Mouse (Mus musculus) limb, embryonic 13.5 days (tissue): ENCODE data around the gene Uqcr10. TPM values are rescaled to one million over a fixed set of nuclear protein-coding genes. Genes with fewer than 3 reads are reported as not detected.
"Not testable (repeated sequence)": the region's sequence is repeated elsewhere in the genome, so short reads cannot be mapped to it uniquely, and the experiment has no call there.

Source experiments
- ATAC-seq: fragments of 200-750 bp; cut with Nextera tagmentation; 2 replicates; pipeline ENCODE4 v1.8.0; 2017; ENCODE audit warnings: low read depth, moderate number of reproducible peaks, moderate TSS enrichment; ENCODE audit not compliant: low FRiP score
- H3K27ac ChIP-seq: fragments of 300-500 bp; sonication (generic); 2 replicates; pipeline ENCODE4 v1.5.1; 2015; ENCODE audit warnings: inconsistent platforms, mild to moderate bottlenecking, moderate library complexity
- H3K27me3 ChIP-seq: fragments of 300-500 bp; sonication (generic); 2 replicates; pipeline ENCODE4 v1.6.1; 2015; ENCODE audit warnings: mild to moderate bottlenecking, inconsistent platforms
- H3K36me3 ChIP-seq: fragments of 300-500 bp; sonication (generic); 2 replicates; pipeline ENCODE4 v1.6.1; 2015; ENCODE audit warnings: inconsistent platforms, mild to moderate bottlenecking, moderate library complexity
- H3K4me1 ChIP-seq: fragments of 300-500 bp; sonication (generic); 2 replicates; pipeline ENCODE4 v1.6.1; 2015; ENCODE audit warnings: inconsistent platforms
- H3K4me2 ChIP-seq: fragments of 300-500 bp; sonication (generic); replicated peaks from 2 replicates; pipeline ENCODE4 v1.6.1; 2015; ENCODE audit warnings: inconsistent platforms, mild to moderate bottlenecking, moderate library complexity
- H3K4me3 ChIP-seq: fragments of 300-500 bp; sonication (generic); 2 replicates; pipeline ENCODE4 v1.5.1; 2015; ENCODE audit warnings: moderate library complexity, mild to moderate bottlenecking, inconsistent platforms
- H3K9ac ChIP-seq: fragments of 300-500 bp; sonication (generic); 2 replicates; pipeline ENCODE4 v1.6.1; 2015; ENCODE audit warnings: mild to moderate bottlenecking, inconsistent platforms
- H3K9me3 ChIP-seq: fragments of 300-500 bp; sonication (generic); 2 replicates; pipeline ENCODE4 v1.6.1; 2016; ENCODE audit warnings: inconsistent platforms
- WGBS: fragments of 180-500 bp; shearing (Covaris S2); methylation state at CpG from one replicate; pipeline ENCODE4 v1.1.7; 2015; 5-methylcytosine and 5-hydroxymethylcytosine counted together
- polyA plus RNA-seq: library from polyadenylated mRNA; unstranded; fragments of >200 nt; fragmentation: Nextera tagmentation; extraction: Ambion mirVana; gene quantifications from 2 replicates; pipeline ENCODE4 v1.2.1, GENCODE M21; 2015

Gene Uqcr10
- polyA plus RNA-seq, 1 experiment from 2014 or later, result 662 TPM

GRCm38 (mm10) chr11:4712822-4713221, 8.7 kb upstream of the Uqcr10 start:
- no peak for ATAC-seq

GRCm38 (mm10) chr11:4710188-4710587, 6.0 kb upstream of the Uqcr10 start:
- H3K9ac ChIP-seq, H3K4me1 ChIP-seq, ATAC-seq, H3K27me3 ChIP-seq, H3K4me3 ChIP-seq, H3K4me2 ChIP-seq, H3K9me3 ChIP-seq, H3K36me3 ChIP-seq, H3K27ac ChIP-seq: not testable (repeated sequence)
- WGBS, result 90% methylated on average over 4 of the region's 4 CpGs

More at GRCm38 (mm10) chr11:4712822-4713221, 8.7 kb upstream of the Uqcr10 start:
- H3K27ac ChIP-seq, result no peak overlapping the region
- no peaks in the 10 kb centered on the region for H3K27me3 ChIP-seq
- no peaks in the 10 kb centered on the region for H3K9me3 ChIP-seq
- no peak overlapping the region for H3K4me2 ChIP-seq
- H3K4me3 ChIP-seq, result no peak overlapping the region
- no peaks in the 10 kb centered on the region for H3K4me1 ChIP-seq
- no peaks in the 10 kb centered on the region for H3K36me3 ChIP-seq
- no peak overlapping the region for H3K9ac ChIP-seq

GRCm38 (mm10) chr11:4705178-4705577, 1.0 kb upstream of the Uqcr10 start:
- Histone ChIP-seq H3K9me3 (no peaks in the 10 kb centered on the region), H3K27me3 (no peaks in the 10 kb centered on the region), H3K4me3 (peak overlapping the region; percentile 70), H3K4me1 (peaks cover 17% of the 10 kb centered on the region), H3K36me3 (peaks cover 20% of the 10 kb centered on the region), H3K4me2 (peak overlapping the region; percentile 82), H3K27ac (no peak overlapping the region), H3K9ac (peak overlapping the region; percentile 77)
- ATAC-seq, result no peak
- 9% methylated on average over 4 of the region's 4 CpGs for WGBS

GRCm38 (mm10) chr11:4703688-4704071, 462 bp downstream of the Uqcr10 start:
- Histone ChIP-seq H3K4me3 (peak overlapping the region; percentile 70), H3K27me3 (no peaks in the 10 kb centered on the region), H3K4me2 (peak overlapping the region; percentile 82), H3K9me3 (no peaks in the 10 kb centered on the region), H3K4me1 (peaks cover 17% of the 10 kb centered on the region), H3K36me3 (peaks cover 20% of the 10 kb centered on the region), H3K9ac (peak overlapping the region; percentile 84), H3K27ac (peak overlapping the region; percentile 45; the same call in 1 of the 2 replicates)
- ATAC-seq, result no peak
- 6% methylated on average over 12 of the region's 12 CpGs for WGBS

GRCm38 (mm10) chr11:4700726-4701125, 3.4 kb downstream of the Uqcr10 start:
- Histone ChIP-seq H3K4me2 (no peak overlapping the region), H3K27me3 (no peaks in the 10 kb centered on the region), H3K4me1 (peaks cover 17% of the 10 kb centered on the region), H3K9ac (no peak overlapping the region), H3K4me3 (no peak overlapping the region), H3K36me3 (peaks cover 20% of the 10 kb centered on the region), H3K9me3 (no peaks in the 10 kb centered on the region), H3K27ac (no peak overlapping the region)
- 86% methylated on average over 8 of the region's 8 CpGs for WGBS
- no peak for ATAC-seq

- H3K9me3 ChIP-seq, result no peaks in the 10 kb centered on the region; the same call in 1 of the 2 replicates
- no peak overlapping the region for H3K9ac ChIP-seq
- ATAC-seq, result no peak
- no peak overlapping the region for H3K27ac ChIP-seq
- no peaks in the 10 kb centered on the region for H3K4me1 ChIP-seq
- H3K4me2 ChIP-seq, result no peak overlapping the region
- H3K36me3 ChIP-seq, result peaks cover 19% of the 10 kb centered on the region
- H3K4me3 ChIP-seq, result no peak overlapping the region
- 37% methylated on average over 7 of the region's 7 CpGs for WGBS
- H3K27me3 ChIP-seq, result no peaks in the 10 kb centered on the region
Measured at GRCm38 (mm10) chr11:4697043-4697983, 6.8 kb downstream of the Uqcr10 start.

- Histone ChIP-seq H3K9me3 (no peaks in the 10 kb centered on the region; the same call in 1 of the 2 replicates), H3K4me1 (no peaks in the 10 kb centered on the region), H3K36me3 (no peaks in the 10 kb centered on the region), H3K9ac (no peak overlapping the region), H3K4me2 (no peak overlapping the region), H3K27me3 (no peaks in the 10 kb centered on the region), H3K4me3 (no peak overlapping the region), H3K27ac (no peak overlapping the region)
- no peak for ATAC-seq
- WGBS, result 94% methylated on average over 11 of the region's 11 CpGs
Measured at GRCm38 (mm10) chr11:4692162-4692561, 12.0 kb downstream of the Uqcr10 start.

GRCm38 (mm10) chr11:4691213-4691612, 12.9 kb downstream of the Uqcr10 start:
- no peak for ATAC-seq
- Histone ChIP-seq H3K4me3 (no peak overlapping the region), H3K27me3 (no peaks in the 10 kb centered on the region), H3K27ac (no peak overlapping the region), H3K36me3 (no peaks in the 10 kb centered on the region), H3K9ac (no peak overlapping the region), H3K4me1 (no peaks in the 10 kb centered on the region), H3K4me2 (no peak overlapping the region), H3K9me3 (no peaks in the 10 kb centered on the region; the same call in 1 of the 2 replicates)
- WGBS, result 57% methylated on average over 10 of the region's 10 CpGs

- H3K36me3 ChIP-seq, result no peaks in the 10 kb centered on the region
- H3K27ac ChIP-seq, result no peak overlapping the region
- H3K4me3 ChIP-seq, result no peak overlapping the region
- no peaks in the 10 kb centered on the region for H3K27me3 ChIP-seq
- no peaks in the 10 kb centered on the region for H3K4me1 ChIP-seq
- H3K9ac ChIP-seq, result no peak overlapping the region
- no peaks in the 10 kb centered on the region; the same call in 1 of the 2 replicates for H3K9me3 ChIP-seq
- no peak overlapping the region for H3K4me2 ChIP-seq
- 90% methylated on average over 7 of the region's 7 CpGs for WGBS
- ATAC-seq, result no peak
Measured at GRCm38 (mm10) chr11:4690353-4690752, 13.8 kb downstream of the Uqcr10 start.

- Histone ChIP-seq H3K27me3 (no peaks in the 10 kb centered on the region), H3K4me1 (no peaks in the 10 kb centered on the region), H3K4me2 (no peak overlapping the region), H3K9me3 (no peaks in the 10 kb centered on the region), H3K36me3 (peaks cover 10% of the 10 kb centered on the region), H3K4me3 (no peak overlapping the region), H3K27ac (no peak overlapping the region), H3K9ac (no peak overlapping the region)
- WGBS, result 63% methylated on average over 11 of the region's 11 CpGs
- no peak for ATAC-seq
Measured at GRCm38 (mm10) chr11:4688632-4689380, 15.3 kb downstream of the Uqcr10 start.

- Histone ChIP-seq H3K4me2 (no peak overlapping the region), H3K9me3 (no peaks in the 10 kb centered on the region), H3K27me3 (no peaks in the 10 kb centered on the region), H3K9ac (no peak overlapping the region), H3K27ac (no peak overlapping the region), H3K36me3 (peaks cover 20% of the 10 kb centered on the region), H3K4me1 (no peaks in the 10 kb centered on the region), H3K4me3 (no peak overlapping the region)
- no peak for ATAC-seq
- WGBS, result 15% methylated on average over 3 of the region's 3 CpGs
Measured at GRCm38 (mm10) chr11:4687874-4688273, 16.3 kb downstream of the Uqcr10 start.

- Histone ChIP-seq H3K27ac (no peak overlapping the region), H3K9me3 (no peaks in the 10 kb centered on the region), H3K36me3 (peaks cover 28% of the 10 kb centered on the region), H3K4me2 (no peak overlapping the region), H3K4me1 (no peaks in the 10 kb centered on the region), H3K4me3 (no peak overlapping the region), H3K27me3 (no peaks in the 10 kb centered on the region), H3K9ac (no peak overlapping the region)
- WGBS, result 56% methylated on average over 3 of the region's 3 CpGs
- no peak for ATAC-seq
Measured at GRCm38 (mm10) chr11:4687027-4687426, 17.1 kb downstream of the Uqcr10 start.
